Mouse (Mus musculus) monocyte, adult 59 days (primary cell): ENCODE data around the gene Antxr1. TPM values are rescaled to one million over a fixed set of nuclear protein-coding genes. Genes with fewer than 3 reads are reported as not detected.

Experiments used
- total RNA-seq, 2 experiments: library from RNA; stranded (reverse); gene quantifications; one replicate each; pipeline ENCODE4 v1.2.4; 2023

The Antxr1 gene
- 1 to 10 TPM in 1 of 2 experiments, under 1 TPM in 1; 0.58 to 1.1 TPM for total RNA-seq

DNA sequence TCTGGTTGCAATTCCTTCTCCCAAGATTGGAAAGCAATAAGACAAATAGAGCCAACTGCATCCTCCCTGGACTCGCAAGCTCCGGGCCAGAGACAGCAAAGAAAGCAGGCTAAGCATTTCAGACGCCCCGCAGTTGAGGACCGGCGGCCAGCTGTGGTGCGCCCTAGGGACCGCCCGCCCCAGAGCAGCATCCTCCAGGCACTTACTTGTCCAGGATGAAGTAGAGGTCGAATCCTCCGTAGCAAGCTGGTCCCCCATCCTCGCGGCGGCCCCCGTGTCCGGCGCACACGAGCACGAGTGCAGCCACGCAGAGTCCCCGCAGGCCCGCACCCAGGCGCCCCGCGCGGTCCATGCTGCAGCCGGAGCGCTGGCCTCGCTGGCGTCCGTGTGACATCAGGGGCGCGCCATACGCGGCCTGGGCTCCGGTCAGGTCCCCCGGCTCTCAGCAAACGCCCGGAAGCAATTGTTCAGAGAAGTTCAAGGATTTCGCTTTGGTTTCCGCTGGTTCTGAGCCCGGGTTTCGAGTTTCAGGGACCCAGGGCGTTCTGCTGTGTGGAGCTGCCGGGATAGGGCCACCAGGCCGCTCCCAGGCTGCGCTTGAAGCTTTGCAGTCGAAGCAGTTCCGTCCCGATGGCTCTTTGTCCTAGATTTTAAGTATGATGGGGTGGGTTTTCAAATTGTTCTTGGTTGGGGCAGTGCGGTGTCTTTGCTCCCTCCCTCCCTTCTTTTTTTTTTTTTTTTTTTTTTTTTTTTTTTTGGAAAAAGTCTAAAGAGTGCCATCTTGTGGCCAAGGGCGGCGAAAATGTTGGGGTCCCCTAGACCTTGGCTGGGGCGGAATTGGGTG lies at the start of gene Antxr1:
Antxr1 (minus strand) TSS at position 731 of the 844 bp plus-strand sequence.

DNA sequence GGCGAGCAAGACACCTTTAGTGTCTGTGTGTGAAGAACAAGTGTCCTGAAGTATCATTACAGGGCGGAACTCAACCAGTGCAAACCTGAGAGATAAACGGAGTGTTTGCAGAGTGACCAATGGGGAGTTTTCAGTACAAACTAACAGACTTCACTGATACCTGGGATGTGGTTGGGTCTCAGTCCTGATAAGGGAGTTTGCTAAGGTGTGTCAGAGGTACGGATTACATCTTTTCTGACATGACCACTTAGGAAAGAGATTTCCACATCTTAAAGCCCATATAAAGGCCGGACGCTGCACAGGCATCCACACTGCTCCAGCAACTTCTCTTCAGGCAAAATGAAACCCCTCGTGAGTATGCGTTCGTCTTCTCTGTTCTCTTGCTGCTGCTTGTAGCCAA lies 37.4 kb upstream of the Antxr1 start, which contains the start of gene Gkn2:
Gkn2 (plus strand) TSS at position 301 of the 400 bp plus-strand sequence.

DNA sequence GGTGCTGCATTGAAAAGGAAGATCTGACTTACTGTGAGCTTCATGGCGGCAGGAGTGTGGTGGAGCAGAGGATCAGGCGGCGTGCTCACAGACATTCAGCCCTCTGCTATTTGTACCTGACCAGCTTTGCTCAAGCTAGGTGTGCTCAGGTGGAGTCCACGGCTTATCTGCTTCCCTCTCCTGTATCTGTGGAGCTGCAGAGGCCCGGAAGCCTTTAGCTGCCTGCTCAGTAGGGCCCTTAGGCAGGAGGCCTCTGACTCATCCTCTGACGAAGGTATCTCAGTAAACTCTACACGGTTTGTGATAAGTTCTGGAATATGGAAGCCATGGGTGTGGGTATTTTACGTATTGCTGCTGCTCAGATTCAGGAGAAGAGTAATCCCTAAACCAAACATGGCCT lies 15.2 kb upstream of the Antxr1 start, which contains the start of gene Gkn1:
Gkn1 (minus strand) TSS at position 114 of the 400 bp plus-strand sequence.

DNA sequence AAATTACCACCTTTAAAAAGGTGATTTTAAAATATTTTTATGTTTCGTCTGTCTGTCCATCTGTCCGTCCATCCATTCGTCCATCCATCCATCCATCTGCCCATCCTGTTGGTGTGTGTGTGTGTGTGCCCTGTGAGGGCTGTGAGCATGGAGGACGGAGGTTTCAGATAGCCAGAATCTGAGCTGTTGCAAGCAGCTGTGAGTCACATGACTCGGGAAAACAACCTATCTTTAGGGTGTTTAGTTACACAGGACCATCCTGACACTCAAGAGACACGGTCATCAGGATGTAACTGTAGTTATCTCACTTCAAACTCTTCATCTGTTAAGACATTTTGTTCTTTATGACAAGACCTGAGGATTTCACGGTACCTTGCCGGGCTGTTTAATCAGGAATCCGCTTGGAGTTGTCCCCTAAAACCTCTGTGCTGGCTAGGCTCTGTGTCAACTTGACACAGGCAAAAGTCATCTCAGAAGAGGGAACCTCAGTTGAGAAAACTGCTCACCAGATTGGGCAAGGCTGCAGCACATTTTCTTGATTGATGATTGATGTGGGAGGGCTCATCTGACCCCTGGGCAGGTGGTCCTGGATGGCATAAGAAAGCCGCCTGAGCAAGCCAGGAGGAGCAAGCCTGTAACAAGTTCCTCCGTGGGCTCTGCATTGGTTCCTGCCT lies 231.4 kb downstream of the Antxr1 start, which contains the start of gene D6Ertd527e:
D6Ertd527e (plus strand) TSS at position 624 of the 674 bp plus-strand sequence.

Other genes starting within 250 kb of the Antxr1 start
- 1 to 10 TPM; 1.0 to 1.3 TPM for gene D6Ertd527e, start 231.1 kb downstream of the Antxr1 start, total RNA-seq
- not detected for gene Gkn1, start 15.1 kb upstream of the Antxr1 start, total RNA-seq
- not detected for gene Gkn2, start 37.5 kb upstream of the Antxr1 start, total RNA-seq
- gene Gkn3, start 53.1 kb upstream of the Antxr1 start, total RNA-seq, result not detected
- not detected for gene Bmp10, start 93.2 kb upstream of the Antxr1 start, total RNA-seq
- 100 to 1,000 TPM in 1 of 2 experiments, 10 to 100 TPM in 1; 98.7 to 101 TPM for gene Arhgap25, start 197.4 kb upstream of the Antxr1 start, total RNA-seq